Mouse (Mus musculus) neural tube, embryonic 12.5 days (tissue): ENCODE data around the gene Mfng. TPM values are rescaled to one million over a fixed set of nuclear protein-coding genes. Genes with fewer than 3 reads are reported as not detected.

Experiments used
- ATAC-seq: fragments of 200-750 bp; cut with Nextera tagmentation; 2 replicates; pipeline ENCODE4 v1.8.0; 2017; ENCODE audit warnings: low read depth, mild to moderate bottlenecking, moderate TSS enrichment, moderate library complexity; ENCODE audit not compliant: low FRiP score
- H3K27ac ChIP-seq: fragments of 300-500 bp; sonication (generic); 2 replicates; pipeline ENCODE4 v1.5.1; 2016
- H3K27me3 ChIP-seq: fragments of 300-500 bp; sonication (generic); replicated peaks from 2 replicates; pipeline ENCODE4 v1.6.1; 2016; ENCODE audit warnings: mild to moderate bottlenecking
- H3K36me3 ChIP-seq: fragments of 300-500 bp; sonication (generic); 2 replicates; pipeline ENCODE4 v1.6.1; 2016; ENCODE audit warnings: mild to moderate bottlenecking
- H3K4me1 ChIP-seq: fragments of 300-500 bp; sonication (generic); 2 replicates; pipeline ENCODE4 v1.6.1; 2016
- H3K4me2 ChIP-seq: fragments of 300-500 bp; sonication (generic); replicated peaks from 2 replicates; pipeline ENCODE4 v1.6.1; 2016; ENCODE audit warnings: mild to moderate bottlenecking
- H3K4me3 ChIP-seq: fragments of 300-500 bp; sonication (generic); 2 replicates; pipeline ENCODE4 v1.5.1; 2016
- H3K9ac ChIP-seq: fragments of 300-500 bp; sonication (generic); 2 replicates; pipeline ENCODE4 v1.6.1; 2016; ENCODE audit warnings: mild to moderate bottlenecking
- H3K9me3 ChIP-seq: fragments of 300-500 bp; sonication (generic); 2 replicates; pipeline ENCODE4 v1.6.1; 2016; ENCODE audit warnings: mild to moderate bottlenecking
- WGBS: fragments of 180-500 bp; shearing (Covaris S2); methylation state at CpG from one replicate; pipeline ENCODE4 v1.1.7; 2016; 5-methylcytosine and 5-hydroxymethylcytosine counted together
- polyA plus RNA-seq: library from polyadenylated mRNA; unstranded; fragments of >200 nt; fragmentation: Nextera tagmentation; extraction: Ambion mirVana; gene quantifications from 2 replicates; pipeline ENCODE4 v1.2.1, GENCODE M21; 2016

The Mfng gene
- polyA plus RNA-seq, 1 experiment from 2014 or later: 72.9 TPM

- WGBS: 1% methylated on average over 66 of the region's 70 CpGs
- no peak within 1 kb of the TSS for H3K27ac ChIP-seq
- peaks cover 54% of the 10 kb centered on the region for H3K27me3 ChIP-seq
Measured at GRCm38 (mm10) chr15:78802776-78803391, 29.6 kb upstream of the Mfng start, which contains the start of gene Card10. Card10 (minus strand) TSS chr15:78803042.

GRCm38 (mm10) chr15:78801971-78802741 lies 28.9 kb upstream of the Mfng start:
- Histone ChIP-seq H3K4me2 (peak overlapping the region; percentile 81), H3K4me1 (peaks cover 22% of the 10 kb centered on the region), H3K9ac (peak overlapping the region; percentile 56), H3K9me3 (no peaks in the 10 kb centered on the region), H3K4me3 (peak overlapping the region; percentile 49), H3K27me3 (peaks cover 56% of the 10 kb centered on the region), H3K27ac (no peak overlapping the region), H3K36me3 (no peaks in the 10 kb centered on the region)
- ATAC-seq: no peak
- WGBS: 6% methylated on average over 67 of the region's 67 CpGs

More at GRCm38 (mm10) chr15:78802776-78803391, 29.6 kb upstream of the Mfng start, which contains the start of gene Card10:
- H3K4me1 ChIP-seq: peaks cover 22% of the 10 kb centered on the region
- no peaks in the 10 kb centered on the region for H3K9me3 ChIP-seq
- H3K9ac ChIP-seq: peak within 1 kb of the TSS; percentile 56
- ATAC-seq: no peak
- no peaks in the 10 kb centered on the region for H3K36me3 ChIP-seq
- peak within 1 kb of the TSS; percentile 81 for H3K4me2 ChIP-seq
- peak within 1 kb of the TSS; percentile 49 for H3K4me3 ChIP-seq

GRCm38 (mm10) chr15:78801571-78801970 lies 28.3 kb upstream of the Mfng start:
- Histone ChIP-seq H3K27me3 (peaks cover 56% of the 10 kb centered on the region), H3K36me3 (no peaks in the 10 kb centered on the region), H3K9ac (no peak overlapping the region), H3K4me2 (peak overlapping the region; percentile 81), H3K27ac (no peak overlapping the region), H3K4me3 (peak overlapping the region; percentile 49; the same call in 1 of the 2 replicates), H3K9me3 (no peaks in the 10 kb centered on the region), H3K4me1 (peaks cover 24% of the 10 kb centered on the region)
- whole genome bisulfite sequencing: 71% methylated on average over 9 of the region's 9 CpGs
- ATAC-seq: no peak

- Histone ChIP-seq H3K36me3 (no peaks in the 10 kb centered on the region), H3K27me3 (peaks cover 40% of the 10 kb centered on the region), H3K4me2 (no peak overlapping the region), H3K4me3 (no peak overlapping the region), H3K4me1 (peaks cover 28% of the 10 kb centered on the region), H3K9ac (no peak overlapping the region), H3K9me3 (no peaks in the 10 kb centered on the region), H3K27ac (no peak overlapping the region)
- WGBS: 59% methylated on average over 21 of the region's 21 CpGs
- no peak for ATAC-seq
Measured at GRCm38 (mm10) chr15:78799029-78799428, 25.8 kb upstream of the Mfng start.

GRCm38 (mm10) chr15:78797060-78797329 lies 23.7 kb upstream of the Mfng start:
- Histone ChIP-seq H3K36me3 (no peaks in the 10 kb centered on the region), H3K4me3 (no peak overlapping the region), H3K9ac (no peak overlapping the region), H3K27me3 (peaks cover 20% of the 10 kb centered on the region), H3K4me2 (no peak overlapping the region), H3K9me3 (no peaks in the 10 kb centered on the region), H3K27ac (no peak overlapping the region), H3K4me1 (peaks cover 11% of the 10 kb centered on the region)
- 85% methylated on average over 8 of the region's 8 CpGs for WGBS
- no peak for ATAC-seq

GRCm38 (mm10) chr15:78796196-78797059 lies 23.2 kb upstream of the Mfng start:
- Histone ChIP-seq H3K27ac (no peak overlapping the region), H3K9me3 (no peaks in the 10 kb centered on the region), H3K4me1 (peaks cover 7% of the 10 kb centered on the region; the same call in 1 of the 2 replicates), H3K4me2 (0 out of 2 replicates have a peak overlapping the region, but pooled peaks have one; percentile 2), H3K4me3 (no peak overlapping the region), H3K9ac (no peak overlapping the region), H3K27me3 (peaks cover 14% of the 10 kb centered on the region), H3K36me3 (no peaks in the 10 kb centered on the region)
- 45% methylated on average over 25 of the region's 25 CpGs for WGBS
- no peak for ATAC-seq

- peaks cover 7% of the 10 kb centered on the region for H3K4me1 ChIP-seq
- no peak overlapping the region for H3K4me2 ChIP-seq
- no peaks in the 10 kb centered on the region for H3K27me3 ChIP-seq
- no peaks in the 10 kb centered on the region for H3K36me3 ChIP-seq
- no peak overlapping the region for H3K27ac ChIP-seq
- H3K4me3 ChIP-seq: no peak overlapping the region
- ATAC-seq: no peak
- 78% methylated on average over 12 of the region's 12 CpGs for WGBS
- H3K9me3 ChIP-seq: no peaks in the 10 kb centered on the region
- H3K9ac ChIP-seq: no peak overlapping the region
Measured at GRCm38 (mm10) chr15:78790990-78791389, 17.7 kb upstream of the Mfng start.

- ATAC-seq: no peak
- H3K27ac ChIP-seq: no peak overlapping the region
- no peak overlapping the region for H3K9ac ChIP-seq
- peaks cover 12% of the 10 kb centered on the region for H3K4me1 ChIP-seq
- no peak overlapping the region for H3K4me2 ChIP-seq
- H3K9me3 ChIP-seq: no peaks in the 10 kb centered on the region
- no peaks in the 10 kb centered on the region for H3K36me3 ChIP-seq
- no peaks in the 10 kb centered on the region for H3K27me3 ChIP-seq
- WGBS: 62% methylated on average over 4 of the region's 4 CpGs
- no peak overlapping the region for H3K4me3 ChIP-seq
Measured at GRCm38 (mm10) chr15:78790451-78790850, 17.2 kb upstream of the Mfng start.

- no peaks in the 10 kb centered on the region for H3K9me3 ChIP-seq
- no peaks in the 10 kb centered on the region for H3K27me3 ChIP-seq
- H3K4me2 ChIP-seq: no peak overlapping the region
- no peak overlapping the region for H3K27ac ChIP-seq
- no peak overlapping the region for H3K4me3 ChIP-seq
- ATAC-seq: no peak
- no peaks in the 10 kb centered on the region for H3K36me3 ChIP-seq
- H3K4me1 ChIP-seq: peaks cover 14% of the 10 kb centered on the region
- WGBS: 89% methylated on average over 13 of the region's 13 CpGs
- H3K9ac ChIP-seq: no peak overlapping the region
Measured at GRCm38 (mm10) chr15:78789721-78790323, 16.5 kb upstream of the Mfng start.

- Histone ChIP-seq H3K9ac (no peak overlapping the region), H3K4me1 (peaks cover 14% of the 10 kb centered on the region), H3K27ac (no peak overlapping the region), H3K4me2 (no peak overlapping the region), H3K4me3 (no peak overlapping the region), H3K9me3 (no peaks in the 10 kb centered on the region), H3K36me3 (no peaks in the 10 kb centered on the region), H3K27me3 (no peaks in the 10 kb centered on the region)
- ATAC-seq: no peak
- WGBS: 82% methylated on average over 3 of the region's 3 CpGs
Measured at GRCm38 (mm10) chr15:78788042-78788441, 14.8 kb upstream of the Mfng start.

- ATAC-seq: no peak
- H3K9ac ChIP-seq: no peak overlapping the region
- H3K27me3 ChIP-seq: no peaks in the 10 kb centered on the region
- no peaks in the 10 kb centered on the region for H3K36me3 ChIP-seq
- H3K4me3 ChIP-seq: no peak overlapping the region
- no peak overlapping the region for H3K4me2 ChIP-seq
- no peak overlapping the region for H3K27ac ChIP-seq
- no peaks in the 10 kb centered on the region for H3K9me3 ChIP-seq
- 59% methylated on average over 9 of the region's 9 CpGs for WGBS
- H3K4me1 ChIP-seq: peaks cover 14% of the 10 kb centered on the region
Measured at GRCm38 (mm10) chr15:78787287-78787856, 14.1 kb upstream of the Mfng start.
